Mouse (Mus musculus) kidney, embryonic 15.5 days (tissue): Measurements from ENCODE around the gene Trabd2b. TPM values are rescaled to one million over a fixed set of nuclear protein-coding genes. Genes with fewer than 3 reads are reported as not detected.

Experiments
- ATAC-seq: fragments of 200-750 bp; cut with Nextera tagmentation; replicated peaks from 2 replicates; pipeline ENCODE4 v1.8.0; 2017; ENCODE audit warnings: moderate TSS enrichment; ENCODE audit not compliant: low FRiP score
- H3K27ac ChIP-seq: fragments of 300-500 bp; sonication (generic); 2 replicates; pipeline ENCODE4 v1.5.1; 2015; ENCODE audit warnings: mild to moderate bottlenecking, inconsistent platforms
- H3K27me3 ChIP-seq: fragments of 300-500 bp; sonication (generic); 2 replicates; pipeline ENCODE4 v1.6.1; 2015; ENCODE audit warnings: inconsistent platforms
- H3K36me3 ChIP-seq: fragments of 300-500 bp; sonication (generic); 2 replicates; pipeline ENCODE4 v1.6.1; 2015; ENCODE audit warnings: inconsistent platforms
- H3K4me1 ChIP-seq: fragments of 300-500 bp; sonication (generic); 2 replicates; pipeline ENCODE4 v1.6.1; 2015; ENCODE audit warnings: inconsistent platforms
- H3K4me2 ChIP-seq: fragments of 300-500 bp; sonication (generic); 2 replicates; pipeline ENCODE4 v1.6.1; 2015; ENCODE audit warnings: moderate library complexity, mild to moderate bottlenecking, inconsistent platforms
- H3K4me3 ChIP-seq: fragments of 300-500 bp; sonication (generic); replicated peaks from 2 replicates; pipeline ENCODE4 v1.5.1; 2015; ENCODE audit warnings: mild to moderate bottlenecking, inconsistent platforms
- H3K9ac ChIP-seq: fragments of 300-500 bp; sonication (generic); 2 replicates; pipeline ENCODE4 v1.6.1; 2015; ENCODE audit warnings: mild to moderate bottlenecking, inconsistent platforms
- H3K9me3 ChIP-seq: fragments of 300-500 bp; sonication (generic); replicated peaks from 2 replicates; pipeline ENCODE4 v1.6.1; 2016; ENCODE audit warnings: inconsistent platforms
- WGBS: fragments of 180-500 bp; shearing (Covaris S2); methylation state at CpG from one replicate; pipeline ENCODE4 v1.1.7; 2015; ENCODE audit warnings: mixed read lengths; 5-methylcytosine and 5-hydroxymethylcytosine counted together
- polyA plus RNA-seq: library from polyadenylated mRNA; unstranded; fragments of >200 nt; fragmentation: Nextera tagmentation; extraction: Ambion mirVana; gene quantifications from 2 replicates; pipeline ENCODE4 v1.2.1, GENCODE M21; 2015

Trabd2b gene
- polyA plus RNA-seq, 1 experiment from 2014 or later: 4.9 TPM

DNA sequence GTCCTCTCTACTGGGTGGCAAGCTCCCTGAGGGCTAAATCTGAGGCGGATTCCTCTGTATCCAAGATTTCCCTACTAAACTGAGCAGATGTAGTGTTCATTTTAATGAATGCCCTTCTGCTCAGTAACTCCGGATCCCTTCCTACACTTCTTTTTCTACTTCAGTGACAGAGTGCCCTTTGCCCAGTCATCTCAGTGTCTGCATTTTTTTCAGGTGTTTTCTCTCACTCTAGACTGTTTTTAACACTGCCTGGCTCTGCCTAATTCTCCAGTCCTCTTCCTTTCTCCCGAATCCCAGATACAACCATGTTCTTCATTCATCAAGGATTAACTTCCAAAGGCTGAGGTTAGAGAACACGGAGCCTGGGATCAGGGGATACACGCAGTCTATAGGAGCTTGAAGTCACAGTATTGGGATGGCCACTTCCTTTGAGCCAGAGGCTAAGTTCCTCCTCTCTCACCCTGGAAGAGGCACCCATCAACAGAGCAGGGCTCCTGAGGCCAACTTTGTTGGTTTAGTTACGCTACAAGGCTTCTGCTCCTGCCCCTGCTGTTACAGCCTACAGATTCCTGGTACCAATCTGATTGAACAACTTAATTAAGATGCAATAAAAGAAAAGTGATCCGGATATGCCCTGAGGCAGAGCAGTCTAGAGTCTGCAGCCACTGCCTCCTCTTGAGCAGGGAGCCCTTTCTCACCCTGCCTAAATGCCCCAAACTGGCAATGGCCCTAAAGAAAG, 4.4 kb upstream of the Trabd2b start:
- Histone ChIP-seq H3K9me3 (no peaks in the 10 kb centered on the region), H3K4me2 (peak overlapping the region; percentile 3; the same call in 1 of the 2 replicates), H3K9ac (no peak overlapping the region), H3K4me3 (no peak overlapping the region), H3K4me1 (peaks cover 33% of the 10 kb centered on the region), H3K36me3 (no peaks in the 10 kb centered on the region), H3K27ac (no peak overlapping the region), H3K27me3 (peaks cover 46% of the 10 kb centered on the region)
- peak; percentile 58 for ATAC-seq
- WGBS: 43% methylated on average over 7 of the region's 7 CpGs

DNA sequence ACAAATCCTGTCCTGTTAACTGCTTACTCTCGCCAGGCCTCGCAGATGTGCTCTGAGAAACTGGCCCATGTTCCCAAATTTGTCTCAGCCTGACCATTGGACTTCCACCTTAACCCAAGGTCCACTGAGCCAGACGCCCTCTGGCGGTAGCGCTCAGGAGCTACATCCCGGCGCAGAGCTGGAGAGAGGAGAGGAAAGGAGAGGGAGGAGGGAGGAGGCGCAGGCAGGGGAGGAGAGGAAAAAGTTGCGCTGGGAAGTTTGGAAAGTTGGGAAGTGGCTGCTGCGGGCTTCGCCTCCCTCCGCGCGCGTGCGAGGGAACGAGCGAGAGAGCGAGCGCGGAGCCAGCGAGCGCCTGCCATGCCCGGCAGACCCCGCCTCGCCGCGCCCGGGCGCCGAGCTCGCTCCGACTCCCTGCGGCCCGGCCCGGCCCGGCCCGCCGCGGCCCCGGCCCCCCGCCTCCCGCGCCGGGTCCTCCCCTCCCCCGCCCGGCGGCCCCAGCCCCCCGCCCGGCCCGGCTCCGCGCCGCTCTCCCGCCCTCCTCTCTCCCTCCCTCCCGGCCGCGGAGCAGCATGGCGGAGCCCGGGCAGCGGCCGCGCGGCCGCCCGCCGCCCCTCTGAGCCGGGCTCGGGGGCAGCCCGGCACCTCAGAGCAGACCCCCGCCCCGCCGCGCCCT, 706 bp upstream of the Trabd2b start:
- Histone ChIP-seq H3K9me3 (no peaks in the 10 kb centered on the region), H3K4me1 (peaks cover 65% of the 10 kb centered on the region), H3K9ac (peak overlapping the region; percentile 75), H3K4me2 (peak overlapping the region; percentile 97), H3K36me3 (no peaks in the 10 kb centered on the region), H3K27me3 (peaks cover 46% of the 10 kb centered on the region), H3K27ac (peak overlapping the region; percentile 94), H3K4me3 (peak overlapping the region; percentile 83)
- WGBS: 1% methylated on average over 32 of the region's 74 CpGs
- ATAC-seq: peak; percentile 76

DNA sequence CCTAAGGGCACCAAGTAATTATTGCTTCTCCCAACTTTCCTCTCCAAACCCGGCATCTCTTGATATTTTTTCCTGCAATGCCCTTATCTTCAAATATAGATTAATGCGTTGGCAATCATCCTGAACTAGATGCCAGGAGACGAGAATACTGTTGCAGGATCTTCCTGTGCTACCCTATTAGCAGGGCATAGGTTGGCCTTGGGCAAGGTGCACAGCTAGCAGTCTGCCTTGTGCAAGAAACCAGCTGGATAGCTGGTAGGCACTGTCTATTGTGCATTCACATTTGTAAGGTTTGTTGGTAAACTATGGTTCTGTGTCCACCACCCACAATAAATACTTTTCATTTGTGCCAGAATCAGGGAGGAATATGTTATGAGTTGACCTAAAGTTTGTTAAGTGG, 992 bp downstream of the Trabd2b start:
- peak overlapping the region; percentile 83 for H3K4me3 ChIP-seq
- ATAC-seq: no peak
- 60% methylated on average over 3 of the region's 3 CpGs for WGBS
- H3K36me3 ChIP-seq: no peaks in the 10 kb centered on the region
- peak overlapping the region; percentile 97 for H3K4me2 ChIP-seq
- H3K27me3 ChIP-seq: peaks cover 43% of the 10 kb centered on the region
- no peak overlapping the region for H3K27ac ChIP-seq
- H3K9me3 ChIP-seq: no peaks in the 10 kb centered on the region
- H3K9ac ChIP-seq: peak overlapping the region; percentile 75; the same call in 1 of the 2 replicates
- H3K4me1 ChIP-seq: peaks cover 63% of the 10 kb centered on the region

DNA sequence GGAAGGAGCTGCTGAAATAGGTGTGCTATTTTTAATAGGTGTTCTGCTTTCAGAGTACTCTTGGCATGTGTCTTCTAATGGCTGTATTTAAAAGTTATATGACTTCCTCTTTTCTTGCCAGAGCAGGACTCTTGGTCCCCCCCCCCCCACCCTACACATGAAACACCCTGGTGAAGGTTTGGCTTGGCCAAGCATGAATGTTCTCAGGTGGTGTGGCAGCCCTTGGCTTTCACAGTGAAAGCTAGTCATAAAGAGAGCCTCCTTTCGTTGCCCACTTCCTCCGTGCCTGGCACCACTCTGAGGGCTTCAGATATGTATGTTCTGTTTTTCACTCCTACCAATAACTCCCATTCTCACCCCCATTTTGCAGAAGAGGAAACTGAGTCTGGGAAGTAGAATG, 1.8 kb downstream of the Trabd2b start:
- H3K4me1 ChIP-seq: peaks cover 59% of the 10 kb centered on the region

DNA sequence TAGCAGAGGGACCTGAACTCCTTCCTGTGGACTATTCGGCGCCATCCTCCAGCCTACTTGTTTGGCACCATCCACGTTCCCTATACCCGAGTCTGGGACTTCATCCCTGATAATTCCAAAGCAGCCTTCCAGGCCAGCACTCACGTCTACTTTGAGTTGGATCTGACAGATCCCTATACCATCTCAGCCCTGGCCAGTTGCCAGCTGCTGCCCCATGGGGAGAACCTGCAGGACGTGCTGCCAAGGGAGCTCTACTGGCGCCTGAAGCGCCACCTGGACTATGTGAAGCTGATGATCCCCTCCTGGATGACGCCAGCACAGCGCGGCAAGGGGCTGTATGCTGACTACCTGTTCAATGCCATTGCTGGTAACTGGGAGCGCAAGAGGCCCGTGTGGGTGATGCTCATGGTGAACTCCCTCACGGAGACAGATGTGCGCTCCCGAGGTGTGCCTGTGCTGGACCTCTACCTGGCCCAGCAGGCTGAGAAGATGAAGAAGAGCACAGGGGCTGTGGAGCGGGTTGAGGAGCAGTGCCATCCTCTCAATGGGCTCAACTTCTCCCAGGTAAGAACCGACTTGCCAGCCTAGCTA, 2.5 kb downstream of the Trabd2b start:
- Histone ChIP-seq H3K4me3 (peak overlapping the region; percentile 24), H3K4me2 (peak overlapping the region; percentile 97), H3K27me3 (peaks cover 39% of the 10 kb centered on the region), H3K36me3 (no peaks in the 10 kb centered on the region), H3K9me3 (no peaks in the 10 kb centered on the region), H3K27ac (peak overlapping the region; percentile 76), H3K4me1 (peaks cover 59% of the 10 kb centered on the region), H3K9ac (no peak overlapping the region)
- peak; percentile 1; the same call in 1 of the 2 replicates for ATAC-seq
- WGBS: 64% methylated on average over 18 of the region's 18 CpGs

More for the DNA sequence above, 1.8 kb downstream of the Trabd2b start:
- Histone ChIP-seq H3K36me3 (no peaks in the 10 kb centered on the region), H3K27ac (peak overlapping the region; percentile 76; the same call in 1 of the 2 replicates), H3K27me3 (peaks cover 42% of the 10 kb centered on the region), H3K9me3 (no peaks in the 10 kb centered on the region), H3K4me3 (peak overlapping the region; percentile 83), H3K9ac (no peak overlapping the region), H3K4me2 (peak overlapping the region; percentile 97)
- ATAC-seq: no peak
- WGBS: 73% methylated on average over 2 of the region's 2 CpGs

DNA sequence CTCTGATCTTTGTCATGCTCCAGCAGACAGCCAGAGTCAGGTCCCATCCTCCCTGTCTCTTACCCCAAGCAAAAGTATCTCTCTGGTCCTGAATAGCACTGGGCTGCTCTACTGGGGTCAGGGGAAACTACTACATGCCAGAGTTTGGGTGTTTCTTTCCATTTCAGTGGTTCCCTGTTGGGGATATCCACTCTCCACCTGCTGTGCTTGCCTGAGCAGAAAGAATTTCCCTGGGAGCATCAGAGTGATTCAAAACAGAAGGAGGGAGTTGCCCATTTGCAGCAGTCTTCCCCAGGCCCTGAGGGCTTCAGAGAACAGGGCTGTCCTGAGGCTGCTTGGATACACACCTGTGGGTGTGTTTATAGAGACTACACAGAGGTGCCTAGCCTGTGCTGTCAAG, 3.0 kb downstream of the Trabd2b start:
- Histone ChIP-seq H3K27me3 (peaks cover 34% of the 10 kb centered on the region), H3K9ac (no peak overlapping the region), H3K27ac (peak overlapping the region; percentile 76), H3K4me3 (peak overlapping the region; percentile 24), H3K36me3 (no peaks in the 10 kb centered on the region), H3K4me2 (peak overlapping the region; percentile 97), H3K4me1 (peaks cover 59% of the 10 kb centered on the region), H3K9me3 (no peaks in the 10 kb centered on the region)
- peak; percentile 73 for ATAC-seq

DNA sequence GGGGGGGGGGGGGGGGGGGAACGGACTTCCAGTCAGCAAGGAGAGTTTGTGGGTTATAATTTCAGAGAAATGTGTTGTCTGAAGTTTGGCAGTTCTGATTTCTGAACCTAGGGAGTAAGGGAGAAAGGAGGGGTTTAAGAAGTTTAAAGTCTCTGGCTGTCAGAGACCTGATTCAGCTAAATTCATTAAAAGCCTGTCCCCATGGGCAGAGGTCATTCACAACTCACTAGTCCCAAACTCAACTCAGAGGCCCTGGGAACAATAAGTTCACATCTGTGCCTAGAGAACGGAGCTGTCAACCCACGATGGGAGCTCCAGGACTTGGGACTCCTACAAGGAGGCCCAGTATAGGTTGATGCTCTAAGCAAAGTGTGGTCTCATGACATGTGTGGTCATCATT, 3.5 kb downstream of the Trabd2b start:
- Histone ChIP-seq H3K4me1 (peaks cover 59% of the 10 kb centered on the region), H3K9me3 (no peaks in the 10 kb centered on the region), H3K4me3 (peak overlapping the region; percentile 24), H3K4me2 (peak overlapping the region; percentile 97), H3K27me3 (peaks cover 34% of the 10 kb centered on the region), H3K36me3 (no peaks in the 10 kb centered on the region), H3K27ac (peak overlapping the region; percentile 76), H3K9ac (no peak overlapping the region)
- no peak for ATAC-seq
- 21% methylated on average over 3 of the region's 3 CpGs for WGBS

DNA sequence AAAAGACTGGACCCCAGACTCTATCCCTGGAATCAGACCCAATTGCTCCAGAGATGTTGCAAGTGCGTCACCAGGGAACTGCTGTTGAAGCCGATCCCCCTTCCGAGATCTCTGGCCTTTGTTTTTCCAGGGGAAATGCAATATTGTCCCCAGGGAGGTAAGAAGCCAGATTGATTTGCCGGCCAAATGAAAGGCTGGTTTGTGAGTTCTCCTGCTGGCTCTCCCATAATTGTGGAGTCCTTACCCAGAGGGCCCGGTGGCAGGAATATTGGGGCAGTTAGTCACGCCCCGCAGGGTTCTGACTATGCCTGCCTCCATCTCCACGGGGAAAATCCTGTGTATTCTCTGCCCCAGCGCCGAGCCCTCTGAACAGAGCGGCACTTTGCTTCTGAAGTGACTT, 3.9 kb downstream of the Trabd2b start:
- peak overlapping the region; percentile 76 for H3K27ac ChIP-seq
- H3K4me3 ChIP-seq: peak overlapping the region; percentile 24
- no peaks in the 10 kb centered on the region for H3K36me3 ChIP-seq
- no peaks in the 10 kb centered on the region for H3K9me3 ChIP-seq
- 14% methylated on average over 11 of the region's 11 CpGs for WGBS
- H3K27me3 ChIP-seq: peaks cover 38% of the 10 kb centered on the region
- peaks cover 59% of the 10 kb centered on the region for H3K4me1 ChIP-seq
- 0 out of 2 replicates have a peak overlapping the region, but pooled peaks have one; percentile 0 for H3K9ac ChIP-seq
- ATAC-seq: no peak
- H3K4me2 ChIP-seq: peak overlapping the region; percentile 97

DNA sequence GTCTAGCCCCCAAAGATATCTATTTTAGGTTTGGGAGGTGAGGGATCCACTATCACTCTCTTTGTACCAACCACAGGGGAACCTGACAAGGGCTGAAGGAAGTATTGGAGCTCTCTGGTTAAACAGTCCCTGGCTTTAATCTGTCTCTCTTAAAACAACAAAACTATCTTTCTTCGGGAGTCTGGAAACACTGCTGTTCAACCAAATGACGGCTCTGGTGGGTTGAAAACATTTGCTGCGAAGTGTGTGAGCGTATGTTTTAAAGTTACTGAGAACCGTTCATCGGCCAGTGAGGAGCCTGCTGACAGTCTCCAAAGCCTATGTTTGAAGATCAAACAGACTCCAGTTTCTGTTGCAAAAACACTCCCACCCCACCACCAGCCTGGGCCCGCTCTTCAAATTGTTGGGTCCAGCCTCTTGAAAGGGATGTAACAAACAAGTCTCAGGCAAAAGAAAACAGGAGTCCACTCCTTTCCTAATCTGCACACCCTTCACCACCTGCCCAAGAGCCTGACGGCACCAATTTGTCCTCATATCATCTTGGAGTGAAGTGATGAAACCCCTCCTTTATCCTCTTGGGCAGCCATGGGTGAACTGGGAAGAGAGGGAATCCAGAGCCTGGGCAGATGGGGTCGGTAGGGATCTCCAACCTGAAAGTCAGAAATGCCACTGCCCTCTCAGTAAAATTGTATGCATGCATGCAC, 4.6 kb downstream of the Trabd2b start:
- Histone ChIP-seq H3K9ac (0 out of 2 replicates have a peak overlapping the region, but pooled peaks have one; percentile 0), H3K27me3 (peaks cover 40% of the 10 kb centered on the region), H3K4me1 (peaks cover 61% of the 10 kb centered on the region), H3K9me3 (no peaks in the 10 kb centered on the region), H3K4me3 (peak overlapping the region; percentile 24), H3K4me2 (peak overlapping the region; percentile 97), H3K27ac (peak overlapping the region; percentile 76), H3K36me3 (no peaks in the 10 kb centered on the region)
- no peak for ATAC-seq
- 20% methylated on average over 9 of the region's 9 CpGs for WGBS

DNA sequence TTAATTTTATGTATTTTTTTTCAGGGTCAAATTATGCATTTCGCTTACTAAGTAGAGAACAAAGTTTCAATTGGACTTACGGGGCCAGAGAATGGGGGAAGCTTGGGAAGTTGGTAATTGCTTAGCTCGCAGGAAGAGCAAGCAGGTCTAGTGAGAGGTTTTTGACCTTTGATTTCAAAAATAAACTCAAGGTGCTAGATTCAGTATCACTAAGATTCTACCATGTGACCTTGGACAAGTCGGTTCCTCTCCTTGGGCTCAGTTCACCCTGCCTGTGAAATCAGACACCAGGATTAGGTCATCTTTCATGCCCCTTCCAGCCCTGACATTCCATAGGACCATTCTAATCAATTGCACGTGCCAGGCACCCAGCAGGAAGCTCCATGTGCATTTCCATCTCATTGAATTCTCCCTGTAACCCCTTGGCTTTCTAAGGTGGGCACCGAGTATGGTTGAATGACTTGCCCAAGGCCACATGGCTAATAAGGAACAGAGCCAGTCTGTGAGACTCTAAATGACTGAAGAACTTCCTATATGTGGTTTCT, 5.4 kb downstream of the Trabd2b start:
- H3K4me3 ChIP-seq: no peak overlapping the region
- 0 out of 2 replicates have a peak overlapping the region, but pooled peaks have one; percentile 43 for H3K27ac ChIP-seq
- no peaks in the 10 kb centered on the region for H3K9me3 ChIP-seq
- no peak overlapping the region for H3K9ac ChIP-seq
- H3K4me1 ChIP-seq: peaks cover 58% of the 10 kb centered on the region
- peaks cover 34% of the 10 kb centered on the region for H3K27me3 ChIP-seq
- ATAC-seq: no peak
- H3K36me3 ChIP-seq: no peaks in the 10 kb centered on the region
- 43% methylated on average over 6 of the region's 6 CpGs for WGBS
- H3K4me2 ChIP-seq: no peak overlapping the region

DNA sequence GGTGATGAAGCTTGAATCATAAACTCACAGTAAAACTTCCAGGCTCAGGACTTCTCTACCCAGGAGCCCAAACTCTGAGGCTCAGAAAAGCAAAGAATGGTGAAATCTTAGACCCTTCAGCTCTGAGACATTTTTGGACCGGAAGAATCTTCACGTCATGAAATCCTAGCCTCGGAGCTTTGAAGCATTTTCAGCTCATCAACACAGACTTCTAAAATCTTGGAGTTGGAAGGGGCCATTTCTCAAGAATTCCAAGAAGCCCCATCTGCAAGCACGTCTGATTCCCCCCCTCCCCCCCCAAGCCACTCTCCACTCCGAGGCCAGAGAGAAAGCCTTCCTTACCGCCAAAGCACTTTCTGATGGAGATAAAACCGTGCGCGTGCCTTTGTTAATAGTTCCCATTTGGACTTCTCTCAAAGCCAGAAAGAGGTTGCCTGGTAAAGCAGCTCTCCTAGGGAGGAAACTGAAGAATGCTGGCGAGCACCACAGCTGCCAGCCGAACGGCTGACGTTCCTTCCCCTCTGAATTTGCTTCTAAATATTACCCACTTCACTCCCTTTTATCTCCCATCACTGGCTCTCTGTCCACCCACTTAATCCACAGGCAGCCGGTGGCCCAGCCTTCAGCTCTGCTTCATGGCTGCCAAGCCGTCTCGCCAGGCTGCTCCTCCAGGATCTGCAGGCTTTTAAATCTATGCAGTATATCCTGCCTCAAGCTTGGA, 9.6 kb downstream of the Trabd2b start:
- WGBS: 36% methylated on average over 16 of the region's 16 CpGs

More for the DNA sequence above, 9.6 kb downstream of the Trabd2b start:
- 0 out of 2 replicates have a peak overlapping the region, but pooled peaks have one; percentile 17 for H3K4me2 ChIP-seq
- no peak for ATAC-seq
- no peak overlapping the region for H3K9ac ChIP-seq
- H3K4me1 ChIP-seq: peaks cover 21% of the 10 kb centered on the region
- H3K9me3 ChIP-seq: no peaks in the 10 kb centered on the region
- no peak overlapping the region for H3K4me3 ChIP-seq
- H3K36me3 ChIP-seq: no peaks in the 10 kb centered on the region; the same call in 1 of the 2 replicates
- no peak overlapping the region for H3K27ac ChIP-seq
- H3K27me3 ChIP-seq: peaks cover 10% of the 10 kb centered on the region; the same call in 1 of the 2 replicates
